Mouse (Mus musculus) kidney, adult 2 months (tissue): ENCODE results near the gene Dpy19l3.

Experiments
- CTCF ChIP-seq: fragments of 200-500 bp; conservative IDR thresholded peaks from 2 replicates; pipeline ENCODE4 v1.5.1; 2011; ENCODE audit warnings: low read depth, mild to moderate bottlenecking, control low read depth, low read length, moderate library complexity, mixed read lengths; ENCODE audit not compliant: insufficient read depth, insufficient read length
- POLR2A ChIP-seq: fragments of 200-500 bp; IDR thresholded peaks from one replicate; pipeline ENCODE4 v1.6.1; 2011; ENCODE audit warnings: low read depth, low read length, control low read depth

DNA sequence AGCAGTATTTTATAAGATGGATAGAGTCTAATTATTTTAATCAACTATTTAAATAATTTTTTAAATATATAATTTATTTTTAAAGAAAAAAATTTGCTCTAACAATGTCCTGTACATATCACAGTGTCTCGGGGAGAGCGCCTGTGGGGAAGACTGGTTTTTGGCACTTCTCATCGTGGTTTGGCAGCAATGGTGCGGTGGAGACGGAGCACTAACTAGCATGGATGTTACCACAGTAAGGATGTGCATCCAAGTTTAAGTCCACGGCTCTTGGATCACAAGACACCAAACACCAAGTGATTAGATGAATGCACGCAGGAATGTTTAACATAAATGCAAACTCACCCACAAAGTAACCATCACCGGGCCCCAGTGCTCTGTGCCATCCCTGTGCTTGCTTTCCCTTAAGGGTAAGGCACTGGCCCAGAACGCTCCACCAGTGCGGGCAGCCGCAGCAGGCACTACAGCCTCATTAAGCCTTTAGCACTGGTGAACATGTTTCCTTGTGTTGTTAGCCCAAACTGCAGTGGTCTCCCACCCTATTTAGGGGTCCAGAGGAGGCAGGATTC, 65.4 kb downstream of the Dpy19l3 start:
- no peak for TF ChIP-seq CTCF
- TF ChIP-seq POLR2A: no peak
